In genomic region chr17:13440708-13441530, GRCm38 (mm10) we compare ENCODE assay signal across 8 mouse cellular contexts.
A peak's percentile ranks its signal among the peaks of the same experiment; 100 is the strongest.
DNase-seq lines count a peak whose midpoint lies in the region; ATAC-seq lines count a peak whose summit lies in the region.
"Not testable (repeated sequence)": the region's sequence is repeated elsewhere in the genome, so short reads cannot be mapped to it uniquely, and the experiment has no call there.

No protein-coding gene starts in this region.

- DNase-seq in adipocyte (ENCODE audit: low spot score) = peak; percentile 28
- not testable (repeated sequence) for DNase-seq in hindbrain, embryonic 11.5 days (ENCODE audit: low spot score); midbrain, embryonic 11.5 days (ENCODE audit: low spot score, missing footprints)
- peak; percentile 6 to 8 for DNase-seq in kidney, adult 8-10 months
- peak; percentile 6 to 12 for DNase-seq in kidney, postnatal 36 days
- peak; percentile 40 to 48 for DNase-seq in lung, adult 18-20 months

- ATAC-seq in common myeloid progenitor, adult 5-6 weeks (replicated peaks; ENCODE audit: low read depth, poor library complexity, severe bottlenecking) = peak; percentile 55
- peak; percentile 20; the same call in 1 of the 2 replicates for ATAC-seq in hindbrain, embryonic 11.5 days (ENCODE audit: low FRiP score)
- ATAC-seq in midbrain, embryonic 11.5 days (ENCODE audit: low FRiP score) = 0 out of 2 replicates have a peak, but pooled peaks have one; percentile 51
- peak; percentile 45; the same call in 1 of the 2 replicates for ATAC-seq in stomach, embryonic 16.5 days (ENCODE audit: insufficient read depth, low FRiP score)

- H3K4me3 ChIP-seq in hindbrain, embryonic 11.5 days (ENCODE audit: low read depth, low read length); midbrain, embryonic 11.5 days (ENCODE audit: low read depth, low read length); stomach, embryonic 16.5 days (replicated peaks; ENCODE audit: low read length): not testable (repeated sequence)

- not testable (repeated sequence) for H3K4me2 ChIP-seq in hindbrain, embryonic 11.5 days (replicated peaks; ENCODE audit: low read depth, low read length); midbrain, embryonic 11.5 days; stomach, embryonic 16.5 days (ENCODE audit: low read depth, low read length)

- not testable (repeated sequence) for H3K36me3 ChIP-seq in hindbrain, embryonic 11.5 days (ENCODE audit: control insufficient read depth, insufficient read depth, low read length); midbrain, embryonic 11.5 days (ENCODE audit: control insufficient read depth, insufficient read depth, low read length); stomach, embryonic 16.5 days (ENCODE audit: control insufficient read depth, insufficient read depth, low read length)

- not testable (repeated sequence) for H3K27me3 ChIP-seq in hindbrain, embryonic 11.5 days (ENCODE audit: control insufficient read depth, insufficient read depth, low read length); midbrain, embryonic 11.5 days (ENCODE audit: control insufficient read depth, insufficient read depth, low read length); stomach, embryonic 16.5 days (ENCODE audit: control insufficient read depth, insufficient read depth, low read length)

- H3K9me3 ChIP-seq in hindbrain, embryonic 11.5 days (ENCODE audit: control insufficient read depth, low read length); midbrain, embryonic 11.5 days (ENCODE audit: control insufficient read depth, low read length); stomach, embryonic 16.5 days (replicated peaks; ENCODE audit: control insufficient read depth, low read length): not testable (repeated sequence)

- not testable (repeated sequence) for H3K9ac ChIP-seq in hindbrain, embryonic 11.5 days (ENCODE audit: low read depth, low read length); midbrain, embryonic 11.5 days (ENCODE audit: low read length); stomach, embryonic 16.5 days (ENCODE audit: low read length)

- H3K27ac ChIP-seq in hindbrain, embryonic 11.5 days (ENCODE audit: low read depth, low read length); midbrain, embryonic 11.5 days (ENCODE audit: low read depth, low read length); stomach, embryonic 16.5 days (ENCODE audit: low read length): not testable (repeated sequence)

- 86% methylated on average over 9 of the region's 9 CpGs for WGBS in hindbrain, embryonic 11.5 days
- 82% methylated on average over 9 of the region's 9 CpGs for WGBS in midbrain, embryonic 11.5 days
- WGBS in stomach, embryonic 16.5 days = 77% methylated on average over 9 of the region's 9 CpGs

- H3K4me1 ChIP-seq in hindbrain, embryonic 11.5 days (replicated peaks; ENCODE audit: control insufficient read depth, insufficient read depth, low read length); midbrain, embryonic 11.5 days (ENCODE audit: control insufficient read depth, insufficient read depth, low read length); stomach, embryonic 16.5 days (ENCODE audit: control insufficient read depth, insufficient read depth, low read length): not testable (repeated sequence)
